Mouse (Mus musculus) heart, embryonic 14.5 days (tissue): ENCODE results near the gene Ifit1. TPM values are rescaled to one million over a fixed set of nuclear protein-coding genes. Genes with fewer than 3 reads are reported as not detected.
"Not testable (repeated sequence)": the region's sequence is repeated elsewhere in the genome, so short reads cannot be mapped to it uniquely, and the experiment has no call there.

ENCODE experiments used
- ATAC-seq: fragments of 200-750 bp; cut with Nextera tagmentation; 2 replicates; pipeline ENCODE4 v1.8.0; 2017; ENCODE audit warnings: low read depth, moderate TSS enrichment; ENCODE audit not compliant: insufficient number of reproducible peaks, insufficient read depth, low FRiP score
- H3K27ac ChIP-seq, 2 experiments: fragments of 200-500 bp in 1 of 2; fragments of 300-500 bp in 1 of 2; sonication (generic) in 1 of 2; replicated peaks in 1 of 2; 2 replicates each; pipeline ENCODE4 v1.5.1; 2012 to 2014; ENCODE audit warnings: low read depth in 2 of 2, low read length in 2 of 2, control low read depth in 1 of 2, mild to moderate bottlenecking in 1 of 2, mixed read lengths in 1 of 2; ENCODE audit not compliant: control insufficient read depth in 1 of 2, insufficient read depth in 1 of 2
- H3K27me3 ChIP-seq: fragments of 300-500 bp; sonication (generic); 2 replicates; pipeline ENCODE4 v1.6.1; 2014; ENCODE audit warnings: mild to moderate bottlenecking, low read length, control low read depth; ENCODE audit not compliant: control insufficient read depth, insufficient read depth
- H3K36me3 ChIP-seq: fragments of 300-500 bp; sonication (generic); 2 replicates; pipeline ENCODE4 v1.6.1; 2014; ENCODE audit warnings: mild to moderate bottlenecking, control low read depth, low read length, mixed read lengths; ENCODE audit not compliant: control insufficient read depth, insufficient read depth
- H3K4me1 ChIP-seq, 2 experiments: fragments of 200-500 bp in 1 of 2; fragments of 300-500 bp in 1 of 2; sonication (generic) in 1 of 2; 2 replicates each; pipeline ENCODE4 v1.6.1; 2012 to 2014; ENCODE audit warnings: low read length in 2 of 2, control low read depth in 1 of 2, mixed read lengths in 1 of 2; ENCODE audit not compliant: control insufficient read depth in 2 of 2, insufficient read depth in 2 of 2
- H3K4me2 ChIP-seq: fragments of 300-500 bp; sonication (generic); 2 replicates; pipeline ENCODE4 v1.6.1; 2014; ENCODE audit warnings: mild to moderate bottlenecking, low read length
- H3K4me3 ChIP-seq, 2 experiments: fragments of 200-500 bp in 1 of 2; fragments of 300-500 bp in 1 of 2; sonication (generic) in 1 of 2; 2 replicates each; pipeline ENCODE4 v1.5.1; 2012 to 2014; ENCODE audit warnings: low read length in 2 of 2, mild to moderate bottlenecking in 2 of 2, control low read depth in 1 of 2, low read depth in 1 of 2, moderate library complexity in 1 of 2; ENCODE audit not compliant: control insufficient read depth in 1 of 2, insufficient read depth in 1 of 2
- H3K9ac ChIP-seq: fragments of 300-500 bp; sonication (generic); 2 replicates; pipeline ENCODE4 v1.6.1; 2014; ENCODE audit warnings: mild to moderate bottlenecking, low read length
- H3K9me3 ChIP-seq: fragments of 300-500 bp; sonication (generic); 2 replicates; pipeline ENCODE4 v1.6.1; 2016; ENCODE audit warnings: low read length, control low read depth; ENCODE audit not compliant: control insufficient read depth
- WGBS: fragments of 180-500 bp; shearing (Covaris S2); extraction: QIAGEN DNeasy Blood & Tissue Kit; methylation state at CpG from one replicate; pipeline ENCODE4 v1.1.7; 2014; 5-methylcytosine and 5-hydroxymethylcytosine counted together
- polyA plus RNA-seq: library from polyadenylated mRNA; unstranded; fragments of >200 nt; fragmentation: Nextera tagmentation; extraction: Ambion mirVana; gene quantifications from 2 replicates; pipeline ENCODE4 v1.2.1, GENCODE M21; 2014

Gene Ifit1
- polyA plus RNA-seq, 1 experiment from 2014 or later: 0.43 TPM

DNA sequence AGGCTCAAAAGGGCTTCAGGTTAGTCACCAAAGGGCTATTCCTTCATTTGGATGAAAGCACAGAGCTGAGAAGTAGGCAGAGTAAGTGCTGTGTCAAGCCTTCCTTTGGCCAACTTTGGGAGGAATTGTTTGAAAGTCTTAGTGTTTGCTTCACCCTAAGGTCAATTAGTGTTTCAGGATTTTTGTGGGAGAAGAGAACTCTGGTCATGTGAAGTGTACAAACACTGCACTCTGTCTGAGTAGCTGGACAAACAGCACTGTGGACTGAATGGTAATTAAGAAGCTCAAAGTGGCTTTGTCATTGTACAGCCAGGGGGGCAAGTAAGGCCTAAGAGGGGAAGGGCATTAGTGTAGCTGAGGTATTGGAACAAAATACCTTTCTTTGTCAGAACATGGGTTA lies 9.2 kb upstream of the Ifit1 start:
- H3K27ac ChIP-seq: no peak overlapping the region
- no peaks in the 10 kb centered on the region for H3K27me3 ChIP-seq
- no peak overlapping the region for H3K4me3 ChIP-seq
- H3K9ac ChIP-seq: no peak overlapping the region
- H3K4me1 ChIP-seq: no peaks in the 10 kb centered on the region
- H3K9me3 ChIP-seq: no peaks in the 10 kb centered on the region
- H3K36me3 ChIP-seq: no peaks in the 10 kb centered on the region
- no peak for ATAC-seq
- H3K4me2 ChIP-seq: no peak overlapping the region

DNA sequence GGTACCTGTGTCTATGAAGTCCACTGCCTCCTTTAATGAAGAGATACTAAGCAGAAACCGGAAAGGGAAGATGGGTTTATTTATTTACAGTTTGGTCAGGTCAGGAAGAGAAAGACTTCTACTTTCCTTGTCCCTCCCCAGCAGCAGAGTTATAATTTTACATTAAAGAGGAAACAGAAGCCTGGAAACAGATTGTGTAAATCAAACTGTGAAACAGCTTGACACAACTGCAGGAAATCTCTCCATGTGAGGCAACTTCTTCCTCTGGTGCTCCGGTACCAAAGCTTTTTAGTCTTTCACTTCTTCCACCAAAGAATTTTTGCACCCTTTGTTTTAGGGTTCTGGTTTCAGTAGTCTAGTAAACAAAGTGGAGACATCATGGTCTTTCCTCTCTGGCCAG lies 7.2 kb upstream of the Ifit1 start:
- no peak for ATAC-seq

DNA sequence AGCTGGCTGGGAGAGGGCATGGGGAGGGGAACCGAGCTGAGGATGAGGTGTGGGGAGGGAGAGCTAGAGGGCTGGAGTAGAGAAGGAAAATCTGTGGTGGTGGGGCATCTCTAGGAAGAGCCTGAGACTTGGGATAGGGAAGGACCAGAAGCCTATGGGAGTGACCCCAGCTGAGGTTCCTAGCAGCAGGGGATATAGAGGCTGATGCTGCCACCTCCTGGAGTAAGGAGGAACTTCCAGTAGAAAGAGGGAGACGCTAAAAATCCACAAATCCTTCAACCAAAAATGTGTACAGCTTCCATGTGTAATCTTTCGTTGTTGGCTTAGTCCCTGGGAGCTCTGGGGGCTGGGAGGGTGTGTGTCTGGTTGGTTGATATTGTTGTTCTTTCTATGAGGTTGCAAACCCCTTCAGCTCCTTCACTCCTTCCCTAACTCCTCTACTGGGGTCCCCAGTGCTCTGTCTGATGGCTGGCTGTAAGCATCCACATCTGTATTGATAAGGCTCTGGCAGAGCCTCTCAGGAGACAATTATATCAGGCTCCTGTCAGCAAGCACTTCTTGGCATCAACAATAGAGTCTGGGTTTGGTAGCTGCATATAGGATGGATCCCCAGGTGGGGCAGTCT lies 3.6 kb upstream of the Ifit1 start:
- no peak overlapping the region for H3K27ac ChIP-seq
- H3K9me3 ChIP-seq: no peaks in the 10 kb centered on the region
- ATAC-seq: no peak
- WGBS: 2% methylated on average over 3 of the region's 3 CpGs
- H3K36me3 ChIP-seq: no peaks in the 10 kb centered on the region
- no peaks in the 10 kb centered on the region for H3K27me3 ChIP-seq
- no peak overlapping the region for H3K4me3 ChIP-seq
- H3K4me1 ChIP-seq: no peaks in the 10 kb centered on the region
- H3K9ac ChIP-seq: no peak overlapping the region
- H3K4me2 ChIP-seq: no peak overlapping the region

More for the DNA sequence above, 7.2 kb upstream of the Ifit1 start:
- H3K9ac ChIP-seq: no peak overlapping the region
- no peak overlapping the region for H3K27ac ChIP-seq
- H3K36me3 ChIP-seq: no peaks in the 10 kb centered on the region
- no peak overlapping the region for H3K4me3 ChIP-seq
- no peaks in the 10 kb centered on the region for H3K9me3 ChIP-seq
- 60% methylated on average over 2 of the region's 2 CpGs for WGBS
- no peaks in the 10 kb centered on the region for H3K27me3 ChIP-seq
- no peak overlapping the region for H3K4me2 ChIP-seq
- H3K4me1 ChIP-seq: no peaks in the 10 kb centered on the region

DNA sequence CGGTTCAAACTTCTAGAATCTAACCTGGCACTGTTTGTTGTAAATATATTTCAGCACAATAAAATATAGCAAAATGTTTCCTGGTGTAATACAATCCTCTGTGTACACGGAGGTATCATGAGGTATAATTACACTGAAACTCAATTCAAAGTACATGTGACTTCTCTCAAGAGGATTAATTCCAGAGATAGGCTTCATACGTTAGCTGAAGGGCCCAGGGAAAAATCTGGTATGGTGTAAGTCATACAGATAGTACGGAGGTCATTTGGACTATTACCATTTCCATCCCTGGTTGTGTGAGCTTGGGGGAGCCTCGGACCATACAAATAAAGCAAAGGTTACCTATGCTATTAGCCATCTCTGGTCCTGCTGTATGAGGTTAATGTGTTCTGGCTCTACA lies 1.9 kb downstream of the Ifit1 start:
- no peak overlapping the region for H3K4me3 ChIP-seq
- ATAC-seq: no peak
- H3K4me1 ChIP-seq: no peaks in the 10 kb centered on the region
- no peak overlapping the region for H3K4me2 ChIP-seq
- 59% methylated on average over 5 of the region's 5 CpGs for WGBS
- no peaks in the 10 kb centered on the region for H3K36me3 ChIP-seq
- H3K9ac ChIP-seq: no peak overlapping the region
- no peak overlapping the region for H3K27ac ChIP-seq
- no peaks in the 10 kb centered on the region for H3K9me3 ChIP-seq
- H3K27me3 ChIP-seq: no peaks in the 10 kb centered on the region

DNA sequence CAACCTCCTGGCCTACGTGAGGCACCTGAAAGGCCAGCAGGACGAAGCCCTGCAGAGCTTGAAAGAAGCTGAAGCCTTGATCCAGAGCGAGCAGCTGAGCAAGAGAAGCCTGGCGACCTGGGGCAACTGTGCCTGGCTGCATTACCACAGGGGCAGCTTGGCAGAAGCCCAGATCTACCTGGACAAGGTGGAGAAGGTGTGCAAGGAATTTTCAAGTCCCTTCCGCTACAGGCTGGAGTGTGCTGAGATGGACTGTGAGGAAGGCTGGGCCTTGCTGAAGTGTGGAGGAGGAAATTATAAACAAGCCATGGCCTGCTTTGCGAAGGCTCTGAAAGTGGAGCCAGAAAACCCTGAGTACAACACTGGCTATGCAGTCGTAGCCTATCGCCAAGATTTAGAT lies 7.0 kb downstream of the Ifit1 start:
- not testable (repeated sequence) for ATAC-seq, H3K9me3 ChIP-seq, H3K4me2 ChIP-seq, H3K27me3 ChIP-seq, H3K4me1 ChIP-seq, H3K27ac ChIP-seq, H3K4me3 ChIP-seq, H3K9ac ChIP-seq, H3K36me3 ChIP-seq
- 88% methylated on average over 6 of the region's 8 CpGs for WGBS

DNA sequence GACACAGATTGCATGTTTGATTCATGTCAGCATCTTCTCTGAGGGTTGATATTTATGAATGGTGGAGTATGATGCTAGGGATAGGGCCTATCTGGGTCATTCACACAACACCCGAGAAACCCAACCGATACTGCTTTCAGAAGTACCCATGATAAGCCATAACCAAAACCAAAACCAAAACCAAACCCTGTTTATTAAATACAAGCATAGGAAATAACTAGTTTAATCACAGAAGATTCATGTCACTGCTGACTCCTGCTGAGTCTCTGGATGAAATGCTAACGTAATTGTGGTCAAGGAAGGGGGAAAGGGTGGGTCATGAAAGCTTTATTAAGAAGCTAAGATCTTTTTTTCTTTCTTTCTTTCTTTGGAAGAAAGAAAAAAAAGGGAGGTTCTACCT lies 9.6 kb downstream of the Ifit1 start:
- H3K9me3 ChIP-seq: no peaks in the 10 kb centered on the region
- H3K27ac ChIP-seq: no peak overlapping the region
- H3K4me1 ChIP-seq: no peaks in the 10 kb centered on the region; a peak in 1 of 4 replicates
- WGBS: 86% methylated on average over 3 of the region's 3 CpGs
- H3K27me3 ChIP-seq: no peaks in the 10 kb centered on the region
- H3K4me2 ChIP-seq: no peak overlapping the region
- ATAC-seq: no peak
- H3K9ac ChIP-seq: no peak overlapping the region
- H3K4me3 ChIP-seq: no peak overlapping the region
- no peaks in the 10 kb centered on the region for H3K36me3 ChIP-seq

DNA sequence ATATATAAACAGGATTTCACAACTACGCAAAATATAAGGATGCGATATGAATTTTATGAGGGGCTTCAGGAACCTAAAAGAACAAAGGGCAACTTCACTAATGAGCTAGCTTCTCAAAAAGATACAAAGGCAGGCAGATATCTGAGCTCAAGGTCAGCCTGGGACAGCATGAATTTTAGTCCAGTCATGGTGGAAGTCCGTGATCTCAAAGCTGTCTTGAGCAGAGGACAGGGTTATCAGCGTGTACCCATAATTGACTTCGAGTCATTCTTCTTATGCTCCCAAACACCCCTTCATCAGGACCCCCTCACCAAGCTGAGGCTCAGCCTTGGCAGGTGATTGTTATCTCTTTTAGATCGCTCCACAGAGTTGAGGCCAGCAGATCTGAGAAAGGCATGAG lies 10.3 kb downstream of the Ifit1 start:
- H3K36me3 ChIP-seq: no peaks in the 10 kb centered on the region
- no peaks in the 10 kb centered on the region for H3K27me3 ChIP-seq
- H3K27ac ChIP-seq: no peak overlapping the region
- H3K9me3 ChIP-seq: no peaks in the 10 kb centered on the region
- H3K9ac ChIP-seq: no peak overlapping the region
- no peaks in the 10 kb centered on the region; a peak in 1 of 4 replicates for H3K4me1 ChIP-seq
- no peak overlapping the region for H3K4me2 ChIP-seq
- H3K4me3 ChIP-seq: no peak overlapping the region
- 75% methylated on average over 6 of the region's 6 CpGs for WGBS
- no peak for ATAC-seq

DNA sequence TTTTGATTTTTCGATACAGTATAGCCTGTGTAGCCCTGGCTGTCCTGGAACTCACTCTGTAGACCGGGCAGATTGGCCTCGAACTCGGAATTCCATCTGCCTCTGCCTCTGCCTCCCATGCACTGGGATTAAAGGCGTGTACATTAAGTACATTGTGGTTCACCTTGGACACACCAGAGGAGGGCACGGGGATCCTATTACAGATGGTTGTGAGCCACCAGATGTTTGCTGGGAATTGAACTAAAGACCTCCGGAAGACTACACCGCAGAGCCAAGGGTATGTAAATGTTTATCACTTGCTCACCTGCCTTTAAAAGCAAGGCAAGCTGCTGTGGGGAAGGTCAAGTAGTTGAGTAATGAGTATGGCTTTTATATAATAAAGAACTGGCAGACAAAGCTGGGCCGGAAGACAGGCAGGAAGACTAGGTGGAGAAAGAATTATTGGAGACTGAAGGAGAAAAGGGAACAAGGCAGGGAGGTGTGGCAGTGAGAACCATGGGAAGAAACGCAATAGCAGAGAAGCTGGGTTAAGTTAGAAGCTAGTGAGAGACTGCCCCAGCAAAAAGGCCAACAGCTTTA lies 14.6 kb downstream of the Ifit1 start:
- Histone ChIP-seq H3K27ac (no peak overlapping the region), H3K4me1 (peaks cover 0 to 10% of the 10 kb centered on the region in 2 experiments; a peak in 3 of 4 replicates), H3K4me2 (no peak overlapping the region), H3K36me3 (no peaks in the 10 kb centered on the region), H3K27me3 (no peaks in the 10 kb centered on the region), H3K9ac (no peak overlapping the region), H3K9me3 (no peaks in the 10 kb centered on the region), H3K4me3 (no peak overlapping the region)
- ATAC-seq: no peak
- 88% methylated on average over 10 of the region's 10 CpGs for WGBS
